Mouse (Mus musculus) heart, postnatal 0 days (tissue): ENCODE measurements around the gene Timm13.

Source experiments
- CTCF ChIP-seq: IDR thresholded peaks from 2 replicates; pipeline ENCODE4 v1.5.1; 2016; ENCODE audit warnings: antibody characterized with exemption, control low read depth, low read depth
- EP300 ChIP-seq: IDR thresholded peaks from 2 replicates; pipeline ENCODE4 v1.6.1; 2016; ENCODE audit warnings: antibody characterized with exemption, low read depth

DNA sequence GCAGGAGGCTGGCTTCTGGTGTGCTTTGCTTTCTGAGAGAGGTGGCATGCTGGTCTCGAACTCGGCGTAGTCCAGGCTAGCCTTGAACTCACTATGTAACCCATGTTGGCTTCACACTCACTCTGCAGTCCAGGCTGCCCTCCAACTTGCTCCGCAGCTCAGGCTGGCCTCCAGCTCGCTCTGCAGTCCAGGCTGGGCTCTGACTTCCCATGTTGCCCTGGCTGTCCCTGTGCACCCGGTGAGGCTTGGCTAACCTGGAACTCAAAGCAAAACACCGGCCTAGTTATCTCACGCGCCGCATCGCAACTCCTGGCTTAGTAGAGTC, 45.1 kb downstream of the Timm13 start:
- no peak for TF ChIP-seq EP300
- no peak for TF ChIP-seq CTCF
